Mouse (Mus musculus) retina, postnatal 7 days (tissue): ENCODE data around the gene Ltbp1.
"Not testable (repeated sequence)": the region's sequence is repeated elsewhere in the genome, so short reads cannot be mapped to it uniquely, and the experiment has no call there.

Experiments used
- DNase-seq: peaks from one replicate; pipeline ENCODE4 v3.0.0-alpha.2; 2012; ENCODE audit warnings: low read depth, low spot score

The Ltbp1 gene

DNA sequence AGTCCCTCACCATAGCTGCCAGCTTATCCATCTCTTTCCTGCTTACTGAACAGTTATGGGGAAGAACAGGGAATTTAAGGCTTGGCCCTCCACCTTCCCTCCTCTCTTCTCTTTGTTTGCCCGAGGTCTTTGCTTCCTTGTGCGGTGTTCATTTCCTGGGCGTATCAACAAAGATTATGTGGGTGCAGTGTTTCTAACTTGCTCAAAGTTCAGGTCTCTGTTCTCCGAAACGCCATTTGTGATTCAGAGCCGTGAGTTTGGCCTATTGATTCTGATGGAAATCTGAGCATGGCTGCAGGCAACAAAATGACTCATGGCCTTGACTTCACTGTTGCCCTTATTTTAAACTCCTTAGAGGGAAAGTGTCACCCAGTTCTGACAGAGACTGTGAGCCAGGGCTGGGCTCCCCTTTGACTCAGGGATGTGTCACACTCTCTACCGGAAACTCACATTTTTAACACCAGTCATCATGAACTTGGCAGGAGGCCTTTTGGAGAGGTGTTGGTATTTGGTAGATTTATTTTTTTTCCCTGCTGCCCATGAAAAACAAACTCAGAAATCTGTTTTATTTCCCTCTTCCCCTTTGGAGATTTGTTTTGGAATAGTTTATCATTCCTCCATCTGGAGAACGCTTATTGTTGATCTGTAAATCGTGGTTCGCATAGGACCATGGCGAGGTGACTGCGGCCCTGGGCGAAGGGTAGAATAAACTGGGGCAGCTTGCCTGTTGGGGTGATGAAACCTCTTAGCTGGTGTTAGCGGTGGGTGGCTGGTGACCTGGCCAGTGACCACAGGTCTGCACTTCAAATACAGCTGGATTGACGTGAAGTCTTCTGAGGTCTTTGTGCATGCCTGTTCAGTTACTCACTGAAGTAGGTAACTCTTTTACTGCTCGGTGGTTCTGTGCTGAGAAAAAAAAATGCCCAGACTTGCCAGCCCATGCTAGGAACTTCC is 105.2 kb downstream of the Ltbp1 start:
- DNase-seq: no peak

- DNase-seq: no peak
Observed at GRCm38 (mm10) chr17:75115594-75115993, 110.2 kb downstream of the Ltbp1 start.

- no peak for DNase-seq
Observed at GRCm38 (mm10) chr17:75118896-75119295, 113.5 kb downstream of the Ltbp1 start.

DNA sequence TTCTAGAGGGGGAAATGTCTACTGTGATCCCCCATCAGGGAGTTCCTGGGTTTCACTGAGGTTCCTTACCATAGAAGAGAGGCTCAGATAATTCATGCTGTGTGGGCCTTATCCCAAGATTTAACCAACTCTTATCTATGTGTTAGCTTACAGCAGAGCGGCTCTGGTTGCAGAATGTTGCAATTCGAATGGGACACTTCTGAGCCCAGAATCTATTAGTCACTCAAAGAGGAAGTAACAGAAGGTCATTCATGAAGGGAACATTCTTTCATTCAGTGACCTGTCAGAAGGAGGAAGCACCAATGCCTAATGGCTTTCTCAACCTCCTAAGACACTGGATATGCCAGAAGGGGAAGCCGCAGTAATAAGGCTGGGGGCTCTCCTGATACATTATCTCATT is 114.1 kb downstream of the Ltbp1 start:
- DNase-seq: no peak

GRCm38 (mm10) chr17:75120071-75120470 is 114.7 kb downstream of the Ltbp1 start:
- DNase-seq: no peak

DNA sequence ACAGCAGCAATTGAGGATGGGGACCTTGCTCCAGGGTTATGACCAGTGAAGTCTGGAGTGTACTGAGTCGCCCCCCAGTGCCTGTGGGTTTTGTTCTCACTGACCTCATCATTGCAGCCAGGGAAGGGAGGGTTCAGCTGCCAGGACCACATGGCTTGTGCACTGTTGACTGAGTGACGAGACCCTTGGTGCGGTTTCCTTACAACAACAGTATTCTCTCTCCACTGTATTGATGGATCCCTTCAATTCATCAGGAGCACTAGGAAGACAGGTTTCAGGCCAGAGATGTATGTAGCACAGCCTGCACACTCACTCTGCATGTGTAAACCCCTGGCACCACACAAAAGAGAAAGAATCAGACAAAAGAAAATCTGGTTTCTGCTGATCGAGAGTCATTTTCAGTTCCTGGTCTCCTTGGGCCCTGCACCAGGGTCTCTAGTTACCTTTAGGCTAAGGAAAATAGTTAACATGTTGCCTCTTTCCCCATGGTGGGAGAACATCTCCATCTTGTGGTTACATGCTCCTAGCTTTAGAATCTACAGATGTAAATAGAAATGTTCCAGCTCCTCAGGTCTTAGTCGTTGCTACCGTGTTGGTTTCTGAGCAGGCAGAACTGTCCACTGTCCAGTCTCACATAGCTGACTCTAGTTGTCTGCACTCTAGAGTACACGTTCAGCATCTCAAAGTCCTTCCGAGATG is 117.4 kb downstream of the Ltbp1 start:
- no peak for DNase-seq

GRCm38 (mm10) chr17:75128337-75128935 is 123.1 kb downstream of the Ltbp1 start:
- DNase-seq: no peak

- no peak for DNase-seq
Observed at GRCm38 (mm10) chr17:75133983-75134382, 128.6 kb downstream of the Ltbp1 start.

DNA sequence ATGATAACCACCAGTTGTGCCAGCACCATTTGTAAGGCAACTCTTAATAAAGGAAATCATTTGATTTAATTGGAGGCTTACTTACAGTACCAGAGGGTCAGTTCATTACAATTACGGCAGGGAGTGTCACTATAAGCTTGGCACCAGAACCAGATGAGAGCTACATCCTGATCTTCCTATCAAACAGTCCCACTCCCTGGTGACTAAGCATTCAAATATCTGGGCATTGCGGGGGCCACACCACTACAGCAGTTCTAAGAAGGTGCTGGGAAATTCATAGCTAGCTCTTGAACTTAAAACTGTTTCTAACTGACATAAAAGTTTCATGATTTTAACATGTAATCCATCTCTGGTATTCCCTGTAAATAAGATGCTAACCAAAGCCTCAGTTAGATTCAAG is 134.4 kb downstream of the Ltbp1 start:
- no peak for DNase-seq

GRCm38 (mm10) chr17:75142845-75143244 is 137.5 kb downstream of the Ltbp1 start:
- DNase-seq: not testable (repeated sequence)

DNA sequence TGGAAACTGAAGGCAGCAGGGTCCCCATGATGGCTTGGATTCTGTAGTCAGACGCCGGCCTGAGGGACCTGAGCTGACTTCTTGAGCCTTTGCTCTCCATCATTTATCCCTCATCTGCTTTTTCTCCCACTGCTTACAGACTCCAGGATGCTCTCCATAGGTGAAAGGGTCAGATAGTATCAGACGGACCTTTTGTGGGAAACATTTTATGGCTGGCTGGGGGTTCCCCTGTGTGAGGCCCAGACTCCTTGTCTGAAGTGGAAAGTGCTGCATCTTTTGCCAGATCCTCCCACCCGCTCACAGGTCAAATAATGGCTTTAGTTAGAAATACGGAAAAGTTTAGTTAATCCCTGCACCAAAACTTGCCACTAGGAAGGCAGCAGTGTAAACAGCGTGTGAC is 138.6 kb downstream of the Ltbp1 start:
- no peak for DNase-seq

GRCm38 (mm10) chr17:75147218-75147617 is 141.8 kb downstream of the Ltbp1 start:
- no peak for DNase-seq

- DNase-seq: no peak
Observed at GRCm38 (mm10) chr17:75151800-75152199, 146.4 kb downstream of the Ltbp1 start.

GRCm38 (mm10) chr17:75153088-75153487 is 147.7 kb downstream of the Ltbp1 start:
- DNase-seq: no peak

DNA sequence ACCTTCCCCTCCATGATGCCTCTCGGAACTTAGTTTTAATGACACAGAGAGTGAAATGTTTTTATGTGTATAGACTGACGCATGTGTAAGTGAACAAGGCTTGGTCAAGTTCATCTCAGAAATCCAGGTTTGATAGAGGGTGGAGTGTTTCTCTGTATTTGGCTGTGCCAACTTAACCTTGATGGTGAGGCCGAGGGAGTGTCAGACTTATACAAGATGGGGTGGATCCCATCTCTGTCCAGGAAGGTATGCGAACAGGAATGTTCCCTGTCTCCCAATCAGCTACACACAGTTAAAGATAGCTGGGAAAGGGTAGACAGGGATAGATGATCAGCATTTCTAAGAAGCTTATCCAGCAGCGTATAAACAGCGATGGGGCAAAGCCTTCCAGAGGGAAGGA is 153.0 kb downstream of the Ltbp1 start:
- no peak for DNase-seq

DNA sequence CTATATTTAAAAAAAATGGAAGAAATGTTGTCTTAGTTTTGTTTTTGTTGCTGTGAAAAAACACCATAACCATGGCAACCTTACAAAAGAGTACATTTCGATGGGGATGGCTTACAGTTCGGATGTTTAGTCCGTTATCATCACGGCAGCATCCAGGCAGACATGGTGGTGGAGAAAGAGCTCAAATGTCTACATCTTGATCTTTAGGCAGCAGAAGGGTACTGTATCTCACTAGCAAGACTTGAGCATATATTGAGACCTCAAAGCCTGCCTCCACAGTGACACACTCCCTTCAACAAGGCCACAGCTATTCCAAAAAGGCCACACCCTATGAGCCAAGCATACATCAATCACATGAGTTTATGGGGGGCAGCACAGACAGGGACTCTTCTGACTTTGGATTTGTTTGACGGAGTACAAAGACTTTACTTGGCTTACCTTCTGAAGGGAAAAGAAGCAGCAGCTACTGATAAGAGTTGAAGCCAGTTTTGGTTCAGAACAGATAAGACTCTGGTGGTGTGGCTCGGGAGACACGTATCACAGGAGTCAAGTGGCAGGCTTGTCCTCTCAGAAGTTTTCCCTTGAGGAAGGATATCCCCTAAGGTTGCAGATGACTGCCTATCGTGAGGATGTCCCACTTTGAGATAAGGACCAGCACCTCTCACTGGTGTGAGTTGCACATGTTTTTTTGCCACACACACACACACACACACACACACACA is 153.9 kb downstream of the Ltbp1 start:
- no peak for DNase-seq

GRCm38 (mm10) chr17:75161062-75161461 is 155.7 kb downstream of the Ltbp1 start:
- DNase-seq: no peak

DNA sequence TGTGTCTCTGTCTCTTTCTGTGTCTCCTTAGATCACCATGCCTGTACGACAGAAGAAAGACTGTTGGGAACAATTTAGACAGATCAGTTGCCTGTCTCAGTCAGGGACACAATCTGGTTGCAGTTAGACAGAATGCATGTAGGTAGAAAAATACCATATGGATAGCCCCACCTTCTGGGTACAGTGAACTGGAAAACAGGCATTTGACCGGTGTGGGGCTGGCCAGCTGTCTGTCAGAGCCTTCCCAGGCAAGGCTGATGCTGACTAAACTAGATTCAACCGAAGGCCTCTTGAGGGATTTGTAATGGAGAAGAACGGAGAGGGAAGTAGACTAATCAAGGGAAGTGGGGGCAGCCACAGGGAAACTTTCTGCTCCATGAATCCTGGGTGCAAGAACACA is 156.6 kb downstream of the Ltbp1 start:
- DNase-seq: no peak

DNA sequence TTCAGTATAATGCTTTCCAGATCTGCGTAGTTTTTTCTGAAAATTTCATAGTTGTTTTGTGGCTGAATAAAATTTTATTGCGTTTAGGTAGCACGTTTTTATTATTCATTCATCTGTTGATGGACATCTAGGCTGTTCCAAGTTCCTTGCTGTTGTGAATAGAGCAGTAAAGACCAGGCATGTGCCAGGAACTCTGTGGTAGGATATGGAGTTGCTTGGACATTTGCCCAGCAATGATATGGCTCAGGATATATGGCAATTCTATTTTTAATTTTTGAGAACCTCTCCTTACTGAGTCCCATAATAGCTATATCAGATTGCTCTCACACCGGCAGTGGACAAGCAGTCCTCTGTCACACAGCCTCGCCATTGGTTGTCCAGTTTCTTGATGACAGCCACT is 159.2 kb downstream of the Ltbp1 start:
- DNase-seq: no peak

GRCm38 (mm10) chr17:75168572-75169200 is 163.3 kb downstream of the Ltbp1 start:
- no peak for DNase-seq

- no peak for DNase-seq
Observed at GRCm38 (mm10) chr17:75171659-75172058, 166.3 kb downstream of the Ltbp1 start.
